Mouse (Mus musculus) hindbrain, embryonic 13.5 days (tissue): ENCODE results near the gene Sgo2a. TPM values are rescaled to one million over a fixed set of nuclear protein-coding genes. Genes with fewer than 3 reads are reported as not detected.
"Not testable (repeated sequence)": the region's sequence is repeated elsewhere in the genome, so short reads cannot be mapped to it uniquely, and the experiment has no call there.

Experiments
- ATAC-seq: fragments of 200-750 bp; cut with Nextera tagmentation; 2 replicates; pipeline ENCODE4 v1.8.0; 2017; ENCODE audit warnings: moderate TSS enrichment; ENCODE audit not compliant: low FRiP score
- H3K27ac ChIP-seq: fragments of 300-500 bp; sonication (generic); 2 replicates; pipeline ENCODE4 v1.5.1; 2015; ENCODE audit warnings: inconsistent platforms, mild to moderate bottlenecking, moderate library complexity
- H3K27me3 ChIP-seq: fragments of 300-500 bp; sonication (generic); 2 replicates; pipeline ENCODE4 v1.6.1; 2015; ENCODE audit warnings: mild to moderate bottlenecking, inconsistent platforms
- H3K36me3 ChIP-seq: fragments of 300-500 bp; sonication (generic); 2 replicates; pipeline ENCODE4 v1.6.1; 2015; ENCODE audit warnings: mild to moderate bottlenecking, inconsistent platforms
- H3K4me1 ChIP-seq: fragments of 300-500 bp; sonication (generic); replicated peaks from 2 replicates; pipeline ENCODE4 v1.6.1; 2015; ENCODE audit warnings: inconsistent platforms
- H3K4me2 ChIP-seq: fragments of 300-500 bp; sonication (generic); 2 replicates; pipeline ENCODE4 v1.6.1; 2015; ENCODE audit warnings: inconsistent platforms, mild to moderate bottlenecking, moderate library complexity
- H3K4me3 ChIP-seq: fragments of 300-500 bp; sonication (generic); 2 replicates; pipeline ENCODE4 v1.5.1; 2015; ENCODE audit warnings: mild to moderate bottlenecking, inconsistent platforms
- H3K9ac ChIP-seq: fragments of 300-500 bp; sonication (generic); 2 replicates; pipeline ENCODE4 v1.6.1; 2015; ENCODE audit warnings: mild to moderate bottlenecking, inconsistent platforms
- H3K9me3 ChIP-seq: fragments of 300-500 bp; sonication (generic); 2 replicates; pipeline ENCODE4 v1.6.1; 2016; ENCODE audit warnings: inconsistent platforms
- WGBS: fragments of 180-500 bp; shearing (Covaris S2); methylation state at CpG from one replicate; pipeline ENCODE4 v1.1.7; 2015; 5-methylcytosine and 5-hydroxymethylcytosine counted together
- polyA plus RNA-seq: library from polyadenylated mRNA; unstranded; fragments of >200 nt; fragmentation: Nextera tagmentation; extraction: Ambion mirVana; gene quantifications from 2 replicates; pipeline ENCODE4 v1.2.1, GENCODE M21; 2015

Sgo2a gene
- polyA plus RNA-seq, 1 experiment from 2014 or later, result 4.3 TPM

GRCm38 (mm10) chr1:57989052-57989600, 6.6 kb upstream of the Sgo2a start:
- H3K27me3 ChIP-seq, result no peaks in the 10 kb centered on the region
- no peak overlapping the region for H3K9ac ChIP-seq
- H3K4me1 ChIP-seq, result no peaks in the 10 kb centered on the region
- H3K36me3 ChIP-seq, result no peaks in the 10 kb centered on the region
- no peaks in the 10 kb centered on the region for H3K9me3 ChIP-seq
- H3K4me2 ChIP-seq, result no peak overlapping the region
- ATAC-seq, result no peak
- WGBS, result 69% methylated on average over 6 of the region's 6 CpGs
- no peak overlapping the region for H3K4me3 ChIP-seq
- H3K27ac ChIP-seq, result no peak overlapping the region

- H3K4me3 ChIP-seq, result no peak overlapping the region
- WGBS, result 83% methylated on average over 2 of the region's 2 CpGs
Measured at GRCm38 (mm10) chr1:57991277-57991676, 4.5 kb upstream of the Sgo2a start.

GRCm38 (mm10) chr1:57996133-57996615, 403 bp downstream of the Sgo2a start:
- under 1% methylated on average over 29 of the region's 29 CpGs for WGBS
- Histone ChIP-seq H3K9me3 (no peaks in the 10 kb centered on the region), H3K27ac (0 out of 2 replicates have a peak overlapping the region, but pooled peaks have one; percentile 26), H3K4me2 (peak overlapping the region; percentile 95), H3K9ac (peak overlapping the region; percentile 80), H3K4me3 (peak overlapping the region; percentile 72), H3K36me3 (no peaks in the 10 kb centered on the region), H3K4me1 (peaks cover 15% of the 10 kb centered on the region), H3K27me3 (no peaks in the 10 kb centered on the region)
- peak; percentile 77; the same call in 1 of the 2 replicates for ATAC-seq

More at GRCm38 (mm10) chr1:57991277-57991676, 4.5 kb upstream of the Sgo2a start:
- no peaks in the 10 kb centered on the region for H3K36me3 ChIP-seq
- H3K27ac ChIP-seq, result no peak overlapping the region
- no peaks in the 10 kb centered on the region for H3K9me3 ChIP-seq
- no peak overlapping the region for H3K9ac ChIP-seq
- no peak for ATAC-seq
- H3K27me3 ChIP-seq, result no peaks in the 10 kb centered on the region
- no peak overlapping the region for H3K4me2 ChIP-seq
- peaks cover 2% of the 10 kb centered on the region for H3K4me1 ChIP-seq

- Histone ChIP-seq H3K27me3 (no peaks in the 10 kb centered on the region), H3K9me3 (no peaks in the 10 kb centered on the region), H3K4me1 (peaks cover 15% of the 10 kb centered on the region), H3K4me3 (no peak overlapping the region), H3K4me2 (no peak overlapping the region), H3K27ac (no peak overlapping the region), H3K9ac (no peak overlapping the region), H3K36me3 (no peaks in the 10 kb centered on the region)
- WGBS, result 85% methylated on average over 3 of the region's 3 CpGs
- no peak for ATAC-seq
Measured at GRCm38 (mm10) chr1:57998146-57998545, 2.4 kb downstream of the Sgo2a start.

GRCm38 (mm10) chr1:58006388-58006787, 10.6 kb downstream of the Sgo2a start:
- not testable (repeated sequence) for H3K27ac ChIP-seq, H3K4me1 ChIP-seq, H3K4me3 ChIP-seq, ATAC-seq, H3K4me2 ChIP-seq, H3K27me3 ChIP-seq, H3K36me3 ChIP-seq, H3K9ac ChIP-seq, H3K9me3 ChIP-seq
- WGBS, result 96% methylated on average over 6 of the region's 7 CpGs

GRCm38 (mm10) chr1:58018856-58019255, 23.1 kb downstream of the Sgo2a start, which contains the start of gene Kctd18:
TSS of gene Kctd18 (minus strand) at chr1:58018956.
- Histone ChIP-seq H3K9ac (no peak within 1 kb of the TSS), H3K4me2 (no peak within 1 kb of the TSS), H3K4me3 (no peak within 1 kb of the TSS), H3K36me3 (peaks cover 18% of the 10 kb centered on the region), H3K9me3 (no peaks in the 10 kb centered on the region), H3K27ac (no peak within 1 kb of the TSS), H3K4me1 (no peaks in the 10 kb centered on the region), H3K27me3 (no peaks in the 10 kb centered on the region)
- 97% methylated on average over 7 of the region's 7 CpGs for WGBS
- ATAC-seq, result no peak

GRCm38 (mm10) chr1:58027707-58028106, 31.9 kb downstream of the Sgo2a start:
- ATAC-seq, result no peak
- Histone ChIP-seq H3K36me3 (no peaks in the 10 kb centered on the region), H3K27me3 (no peaks in the 10 kb centered on the region), H3K4me2 (no peak overlapping the region), H3K4me3 (no peak overlapping the region), H3K9me3 (no peaks in the 10 kb centered on the region), H3K4me1 (peaks cover 10% of the 10 kb centered on the region), H3K27ac (no peak overlapping the region), H3K9ac (no peak overlapping the region)
- WGBS, result 87% methylated on average over 7 of the region's 7 CpGs

GRCm38 (mm10) chr1:58029636-58030117, 33.9 kb downstream of the Sgo2a start, which contains the start of gene Aox1:
TSS of gene Aox1 (plus strand) at chr1:58029931.
- H3K36me3 ChIP-seq, result no peaks in the 10 kb centered on the region
- H3K27ac ChIP-seq, result no peak within 1 kb of the TSS
- WGBS, result 21% methylated on average over 12 of the region's 12 CpGs
- H3K4me2 ChIP-seq, result peak within 1 kb of the TSS; percentile 39
- H3K4me1 ChIP-seq, result peaks cover 10% of the 10 kb centered on the region
- ATAC-seq, result peak; percentile 47; the same call in 1 of the 2 replicates
- H3K9me3 ChIP-seq, result no peaks in the 10 kb centered on the region
- peak within 1 kb of the TSS; percentile 7 for H3K4me3 ChIP-seq
- no peak within 1 kb of the TSS for H3K9ac ChIP-seq
- no peaks in the 10 kb centered on the region for H3K27me3 ChIP-seq

GRCm38 (mm10) chr1:58030156-58030871, 34.5 kb downstream of the Sgo2a start:
- Histone ChIP-seq H3K27me3 (no peaks in the 10 kb centered on the region), H3K9ac (no peak overlapping the region), H3K4me3 (peak overlapping the region; percentile 7; the same call in 1 of the 2 replicates), H3K4me2 (peak overlapping the region; percentile 39), H3K27ac (no peak overlapping the region), H3K36me3 (no peaks in the 10 kb centered on the region), H3K9me3 (no peaks in the 10 kb centered on the region), H3K4me1 (peaks cover 10% of the 10 kb centered on the region)
- peak; percentile 66 for ATAC-seq
- 37% methylated on average over 13 of the region's 13 CpGs for WGBS

GRCm38 (mm10) chr1:58031160-58031769, 35.5 kb downstream of the Sgo2a start:
- H3K27ac ChIP-seq, result no peak overlapping the region
- no peak overlapping the region for H3K4me2 ChIP-seq
- 62% methylated on average over 10 of the region's 10 CpGs for WGBS
- peak; percentile 67 for ATAC-seq
- no peaks in the 10 kb centered on the region for H3K27me3 ChIP-seq
- no peaks in the 10 kb centered on the region for H3K36me3 ChIP-seq
- no peak overlapping the region for H3K9ac ChIP-seq
- H3K9me3 ChIP-seq, result no peaks in the 10 kb centered on the region
- no peak overlapping the region for H3K4me3 ChIP-seq
- peaks cover 10% of the 10 kb centered on the region for H3K4me1 ChIP-seq

- H3K4me2 ChIP-seq, H3K4me3 ChIP-seq, H3K9ac ChIP-seq, H3K4me1 ChIP-seq, ATAC-seq, H3K36me3 ChIP-seq, H3K27ac ChIP-seq, H3K9me3 ChIP-seq, H3K27me3 ChIP-seq: not testable (repeated sequence)
- 93% methylated on average over 9 of the region's 9 CpGs for WGBS
Measured at GRCm38 (mm10) chr1:58037306-58037705, 41.5 kb downstream of the Sgo2a start.

GRCm38 (mm10) chr1:58045076-58045475, 49.3 kb downstream of the Sgo2a start:
- no peak for ATAC-seq
- 75% methylated on average over 3 of the region's 3 CpGs for WGBS

More at GRCm38 (mm10) chr1:58045076-58045475, 49.3 kb downstream of the Sgo2a start:
- Histone ChIP-seq H3K4me2 (no peak overlapping the region), H3K27me3 (no peaks in the 10 kb centered on the region), H3K9ac (no peak overlapping the region), H3K27ac (no peak overlapping the region), H3K9me3 (no peaks in the 10 kb centered on the region), H3K4me1 (peaks cover 8% of the 10 kb centered on the region), H3K36me3 (no peaks in the 10 kb centered on the region), H3K4me3 (no peak overlapping the region)
